Mouse (Mus musculus) limb, embryonic 14.5 days (tissue): Measurements from ENCODE around the gene Gck. TPM values are rescaled to one million over a fixed set of nuclear protein-coding genes. Genes with fewer than 3 reads are reported as not detected.

Source experiments
- ATAC-seq: fragments of 200-750 bp; cut with Nextera tagmentation; 2 replicates; pipeline ENCODE4 v1.8.0; 2017; ENCODE audit warnings: low read depth, moderate number of reproducible peaks, moderate TSS enrichment; ENCODE audit not compliant: low FRiP score
- DNase-seq: peaks from one replicate; pipeline ENCODE4 v3.0.0-alpha.2; 2015; ENCODE audit warnings: low spot score
- H3K27ac ChIP-seq: fragments of 300-500 bp; sonication (generic); replicated peaks from 2 replicates; pipeline ENCODE4 v1.5.1; 2014; ENCODE audit warnings: low read depth, mild to moderate bottlenecking, low read length, moderate library complexity, mixed read lengths
- H3K27me3 ChIP-seq: fragments of 300-500 bp; sonication (generic); 2 replicates; pipeline ENCODE4 v1.6.1; 2014; ENCODE audit warnings: low read length, mixed read lengths; ENCODE audit not compliant: control insufficient read depth, insufficient read depth
- H3K36me3 ChIP-seq: fragments of 300-500 bp; sonication (generic); 2 replicates; pipeline ENCODE4 v1.6.1; 2014; ENCODE audit warnings: mild to moderate bottlenecking, low read length, moderate library complexity, mixed read lengths; ENCODE audit not compliant: control insufficient read depth, insufficient read depth
- H3K4me1 ChIP-seq: fragments of 300-500 bp; sonication (generic); 2 replicates; pipeline ENCODE4 v1.6.1; 2014; ENCODE audit warnings: antibody characterized with exemption, low read length, mixed read lengths; ENCODE audit not compliant: control insufficient read depth, insufficient read depth
- H3K4me2 ChIP-seq: fragments of 300-500 bp; sonication (generic); replicated peaks from 2 replicates; pipeline ENCODE4 v1.6.1; 2014; ENCODE audit warnings: low read depth, mild to moderate bottlenecking, low read length, moderate library complexity; ENCODE audit not compliant: severe bottlenecking
- H3K4me3 ChIP-seq: fragments of 300-500 bp; sonication (generic); replicated peaks from 2 replicates; pipeline ENCODE4 v1.5.1; 2014; ENCODE audit warnings: low read length
- H3K9ac ChIP-seq: fragments of 300-500 bp; sonication (generic); 2 replicates; pipeline ENCODE4 v1.6.1; 2014; ENCODE audit warnings: mild to moderate bottlenecking, low read depth, low read length, moderate library complexity; ENCODE audit not compliant: severe bottlenecking
- H3K9me3 ChIP-seq: fragments of 300-500 bp; sonication (generic); 2 replicates; pipeline ENCODE4 v1.6.1; 2016; ENCODE audit warnings: low read length; ENCODE audit not compliant: control insufficient read depth
- POLR2A ChIP-seq: fragments of 200-500 bp; IDR thresholded peaks from 2 replicates; pipeline ENCODE4 v1.8.0; 2012; ENCODE audit warnings: inconsistent platforms, mild to moderate bottlenecking, moderate library complexity, borderline replicate concordance; ENCODE audit not compliant: insufficient read depth, insufficient read length; ENCODE audit errors: extremely low read depth
- WGBS: fragments of 180-500 bp; shearing (Covaris S2); extraction: QIAGEN DNeasy Blood & Tissue Kit; methylation state at CpG from one replicate; pipeline ENCODE4 v1.1.7; 2014; 5-methylcytosine and 5-hydroxymethylcytosine counted together
- polyA plus RNA-seq, 2 experiments: library from polyadenylated mRNA; depleted of rRNA in 1 of 2; stranded (reverse) in 1 of 2; unstranded in 1 of 2; fragments of >200 nt; fragmentation: Nextera tagmentation in 1 of 2; extraction: Ambion mirVana in 1 of 2; gene quantifications; 2 replicates each; pipeline versions ENCODE4 v1.2.1 to v1.2.3; 2012 to 2014

Gene Gck
- polyA plus RNA-seq, 2 experiments = 0.74 to 0.83 TPM

DNA sequence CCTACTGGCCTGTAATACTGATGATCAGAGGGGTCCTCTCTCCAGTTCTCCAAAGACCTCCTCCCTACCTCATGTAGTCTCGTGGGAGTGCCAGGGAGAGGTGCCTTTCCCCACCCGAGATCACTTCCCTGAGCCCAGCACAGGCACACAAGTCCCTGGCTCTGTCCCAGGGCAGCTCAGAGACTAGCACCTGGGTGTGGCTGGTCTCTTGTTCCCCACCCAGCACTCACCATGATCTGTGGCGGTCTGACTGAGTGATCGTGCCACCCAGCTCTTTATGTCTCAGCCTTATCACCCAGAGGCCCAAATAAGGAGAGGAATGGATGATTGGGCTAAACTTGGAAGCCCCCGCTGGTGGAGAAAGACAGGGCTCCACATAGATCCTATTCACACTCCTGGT lies 51.4 kb downstream of the Gck start, which contains the start of gene Myl7:
TSS of gene Myl7 (minus strand) at position 252 of the 400 bp plus-strand sequence.
- 68% methylated on average over 5 of the region's 5 CpGs for WGBS
- no peak within 1 kb of the TSS for H3K9ac ChIP-seq
- H3K4me3 ChIP-seq = no peak within 1 kb of the TSS
- H3K4me2 ChIP-seq = no peak within 1 kb of the TSS
- H3K27ac ChIP-seq = no peak within 1 kb of the TSS
- TF ChIP-seq POLR2A = no peak
- peaks cover 22% of the 10 kb centered on the region for H3K4me1 ChIP-seq
- ATAC-seq = no peak
- H3K36me3 ChIP-seq = no peaks in the 10 kb centered on the region
- DNase-seq = no peak
- H3K27me3 ChIP-seq = peaks cover 10% of the 10 kb centered on the region; the same call in 1 of the 2 replicates
- H3K9me3 ChIP-seq = no peaks in the 10 kb centered on the region

DNA sequence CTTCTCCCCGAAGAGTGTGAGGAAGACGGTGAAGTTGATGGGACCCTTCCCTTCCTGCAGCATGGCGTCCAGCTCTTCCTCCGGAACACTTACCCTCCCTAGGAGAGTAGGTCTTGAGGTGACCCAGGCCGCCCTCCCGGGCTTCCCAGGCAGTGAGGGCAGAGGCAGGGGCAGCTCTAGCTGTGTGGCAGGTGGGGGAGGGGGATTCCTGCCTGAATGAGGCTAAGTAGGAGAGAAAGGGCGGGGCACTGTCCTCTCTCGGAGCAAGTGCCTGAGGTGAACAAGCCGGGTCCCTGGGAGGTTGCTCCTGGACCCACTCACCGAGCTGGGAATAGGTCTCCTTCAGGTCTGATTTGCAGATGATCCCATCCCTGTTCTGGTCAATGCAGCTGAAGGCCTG lies 52.0 kb downstream of the Gck start:
- Histone ChIP-seq H3K4me3 (no peak overlapping the region), H3K9ac (no peak overlapping the region), H3K9me3 (no peaks in the 10 kb centered on the region), H3K27me3 (peaks cover 10% of the 10 kb centered on the region; the same call in 1 of the 2 replicates), H3K4me1 (peaks cover 20% of the 10 kb centered on the region), H3K27ac (no peak overlapping the region), H3K4me2 (no peak overlapping the region), H3K36me3 (no peaks in the 10 kb centered on the region)
- TF ChIP-seq POLR2A = no peak
- DNase-seq (no peak), ATAC-seq (no peak)
- 22% methylated on average over 10 of the region's 10 CpGs for WGBS

DNA sequence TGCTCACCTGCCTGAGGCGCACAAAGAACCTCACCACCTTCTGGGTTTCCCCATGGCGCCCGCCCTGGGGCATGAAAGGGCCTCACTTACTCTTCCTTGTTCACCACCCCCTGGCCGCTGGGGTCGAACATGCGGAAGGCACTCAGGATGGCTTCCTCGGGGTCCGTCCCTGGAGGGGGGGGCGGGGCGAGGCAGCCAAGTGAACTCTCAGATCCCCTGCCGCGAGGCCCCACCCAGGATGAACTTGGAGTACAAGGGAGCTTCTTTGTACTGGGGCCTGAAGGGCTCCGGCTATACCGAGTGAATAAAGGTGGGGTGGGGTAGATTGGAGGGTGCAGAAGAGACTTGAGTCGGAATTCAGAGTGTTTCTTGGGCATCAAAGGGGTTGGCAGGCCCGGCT lies 52.7 kb downstream of the Gck start:
- Histone ChIP-seq H3K4me3 (no peak overlapping the region), H3K27me3 (peaks cover 10% of the 10 kb centered on the region; the same call in 1 of the 2 replicates), H3K9me3 (no peaks in the 10 kb centered on the region), H3K4me1 (peaks cover 14% of the 10 kb centered on the region), H3K4me2 (no peak overlapping the region), H3K9ac (no peak overlapping the region), H3K27ac (no peak overlapping the region), H3K36me3 (no peaks in the 10 kb centered on the region)
- DNase-seq (no peak), ATAC-seq (no peak)
- no peak for TF ChIP-seq POLR2A
- WGBS = 13% methylated on average over 15 of the region's 16 CpGs

DNA sequence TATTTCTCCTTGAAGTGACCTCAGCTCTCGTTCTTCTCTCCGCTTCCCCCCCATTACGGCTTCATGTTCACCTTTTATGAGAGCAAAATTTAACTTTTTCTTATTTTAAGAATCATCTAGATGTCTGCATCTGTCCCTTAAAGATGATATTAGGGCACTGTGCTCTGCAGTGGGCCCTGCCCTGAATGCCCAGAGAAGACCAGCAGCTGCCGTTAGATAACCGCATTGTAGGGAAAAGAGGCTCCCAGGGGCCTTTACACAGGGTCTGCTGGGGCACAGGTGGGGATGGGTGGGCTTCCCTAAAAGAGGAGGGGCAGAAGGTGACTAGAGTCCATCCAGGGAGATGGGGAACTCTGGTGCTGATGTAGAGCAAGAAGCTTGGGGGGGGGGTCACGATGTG lies 56.1 kb downstream of the Gck start:
- H3K27me3 ChIP-seq = peaks cover 10% of the 10 kb centered on the region; the same call in 1 of the 2 replicates
- no peak overlapping the region for H3K27ac ChIP-seq
- H3K36me3 ChIP-seq = no peaks in the 10 kb centered on the region
- H3K4me3 ChIP-seq = no peak overlapping the region
- H3K9ac ChIP-seq = no peak overlapping the region
- no peaks in the 10 kb centered on the region for H3K9me3 ChIP-seq
- 66% methylated on average over 6 of the region's 6 CpGs for WGBS
- H3K4me2 ChIP-seq = no peak overlapping the region
- ATAC-seq (no peak), DNase-seq (no peak)
- TF ChIP-seq POLR2A = no peak
- peaks cover 17% of the 10 kb centered on the region for H3K4me1 ChIP-seq

DNA sequence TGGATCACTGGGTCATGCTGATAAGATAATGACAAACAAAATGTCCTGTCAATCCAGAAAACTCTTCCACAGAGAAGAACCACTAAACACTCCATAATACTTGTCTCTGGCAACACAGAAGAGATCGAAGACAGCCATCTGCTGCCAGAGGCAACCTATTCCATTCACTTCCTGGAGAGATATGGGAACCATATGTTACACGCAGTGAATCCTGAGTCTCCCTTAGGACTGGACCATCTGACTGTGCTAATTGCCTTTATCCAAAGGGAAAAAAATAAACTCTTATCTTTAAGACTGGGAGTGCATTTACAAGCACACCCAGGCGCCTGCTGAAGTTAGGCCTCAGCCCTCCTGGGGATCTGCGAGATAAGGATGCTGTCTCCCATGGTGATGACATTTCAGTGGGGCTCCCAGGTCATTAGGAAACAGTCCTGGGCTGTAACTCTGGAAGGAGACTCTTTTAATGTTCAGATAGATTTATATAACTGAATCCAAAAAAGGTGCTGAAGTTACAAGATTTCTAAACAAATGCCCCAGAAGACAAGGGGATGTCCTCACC lies 57.0 kb downstream of the Gck start:
- Histone ChIP-seq H3K27ac (no peak overlapping the region), H3K9me3 (no peaks in the 10 kb centered on the region), H3K9ac (no peak overlapping the region), H3K4me3 (no peak overlapping the region), H3K36me3 (no peaks in the 10 kb centered on the region), H3K4me1 (peaks cover 20% of the 10 kb centered on the region), H3K4me2 (no peak overlapping the region), H3K27me3 (peaks cover 8% of the 10 kb centered on the region; the same call in 1 of the 2 replicates)
- no peak for TF ChIP-seq POLR2A
- WGBS = 29% methylated on average over 4 of the region's 4 CpGs
- ATAC-seq (no peak), DNase-seq (no peak)
